Mouse (Mus musculus): Measurements from ENCODE around the gene Eftud2. TPM values are rescaled to one million over a fixed set of nuclear protein-coding genes. Genes with fewer than 3 reads are reported as not detected.

Eftud2 gene
- polyA plus RNA-seq, 1 experiment from 2014 or later: 250 TPM

DNA sequence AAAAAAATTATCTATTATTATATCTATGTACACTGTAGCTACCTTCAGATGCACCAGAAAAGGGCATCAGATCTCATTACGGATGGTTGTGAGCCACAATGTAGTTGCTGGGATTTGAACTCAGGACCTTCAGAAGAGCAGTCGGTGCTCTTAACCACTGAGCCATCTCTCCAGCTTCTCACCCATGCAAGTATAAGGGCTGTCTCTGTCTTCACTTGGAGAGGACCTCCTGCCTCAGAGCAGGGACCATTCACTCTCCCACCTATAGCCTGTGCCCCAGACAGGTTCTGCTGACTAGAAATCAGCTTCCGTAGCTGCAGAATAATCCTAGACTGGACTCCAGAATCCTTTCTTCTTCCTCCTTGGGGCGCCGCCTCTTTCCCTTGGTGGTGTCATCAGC, 21.3 kb upstream of the Eftud2 start:
- Histone ChIP-seq H3K36me3 (ENCODE audit: control insufficient read depth, insufficient read depth, low read length) (peaks cover 21% of the 10 kb centered on the region), H3K27ac (ENCODE audit: low read depth, low read length) (no peak overlapping the region), H3K9me3 (ENCODE audit: control insufficient read depth, low read length) (no peaks in the 10 kb centered on the region), H3K27me3 (ENCODE audit: control insufficient read depth, insufficient read depth, low read length) (no peaks in the 10 kb centered on the region; the same call in 1 of the 2 replicates), H3K4me1 (ENCODE audit: control insufficient read depth, insufficient read depth, low read length) (no peaks in the 10 kb centered on the region), H3K9ac (ENCODE audit: low read depth, low read length) (no peak overlapping the region), H3K4me2 (replicated peaks; ENCODE audit: low read depth, low read length) (no peak overlapping the region), H3K4me3 (ENCODE audit: low read length) (no peak overlapping the region)
- WGBS: 81% methylated on average over 5 of the region's 5 CpGs
- no peak for ATAC-seq (ENCODE audit: low FRiP score, low TSS enrichment)

DNA sequence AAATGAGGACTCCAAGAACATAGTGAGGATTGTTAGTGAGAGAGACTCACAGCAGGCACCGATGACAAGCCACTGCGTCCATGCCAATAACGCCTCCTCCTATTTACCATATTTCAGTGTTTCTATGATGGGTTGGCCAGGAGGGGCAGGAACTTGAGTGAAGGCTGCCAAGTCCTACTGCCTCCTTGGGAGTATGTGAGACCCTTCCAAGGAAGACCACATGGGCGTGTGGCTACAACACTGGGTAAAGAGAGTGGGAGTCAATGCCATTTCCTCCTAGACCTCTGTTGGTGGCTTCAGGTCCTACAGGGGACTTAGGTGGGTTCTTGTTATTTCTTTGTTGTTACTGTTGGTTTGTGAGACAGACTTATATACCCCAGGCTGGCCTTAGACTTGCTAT, 20.4 kb upstream of the Eftud2 start:
- Histone ChIP-seq H3K27ac (ENCODE audit: low read depth, low read length) (no peak overlapping the region), H3K27me3 (ENCODE audit: control insufficient read depth, insufficient read depth, low read length) (no peaks in the 10 kb centered on the region; the same call in 1 of the 2 replicates), H3K9me3 (ENCODE audit: control insufficient read depth, low read length) (no peaks in the 10 kb centered on the region), H3K4me3 (ENCODE audit: low read length) (no peak overlapping the region), H3K4me2 (replicated peaks; ENCODE audit: low read depth, low read length) (no peak overlapping the region), H3K9ac (ENCODE audit: low read depth, low read length) (no peak overlapping the region), H3K4me1 (ENCODE audit: control insufficient read depth, insufficient read depth, low read length) (no peaks in the 10 kb centered on the region), H3K36me3 (ENCODE audit: control insufficient read depth, insufficient read depth, low read length) (peaks cover 12% of the 10 kb centered on the region)
- WGBS: 59% methylated on average over 4 of the region's 4 CpGs
- ATAC-seq (ENCODE audit: low FRiP score, low TSS enrichment): no peak

DNA sequence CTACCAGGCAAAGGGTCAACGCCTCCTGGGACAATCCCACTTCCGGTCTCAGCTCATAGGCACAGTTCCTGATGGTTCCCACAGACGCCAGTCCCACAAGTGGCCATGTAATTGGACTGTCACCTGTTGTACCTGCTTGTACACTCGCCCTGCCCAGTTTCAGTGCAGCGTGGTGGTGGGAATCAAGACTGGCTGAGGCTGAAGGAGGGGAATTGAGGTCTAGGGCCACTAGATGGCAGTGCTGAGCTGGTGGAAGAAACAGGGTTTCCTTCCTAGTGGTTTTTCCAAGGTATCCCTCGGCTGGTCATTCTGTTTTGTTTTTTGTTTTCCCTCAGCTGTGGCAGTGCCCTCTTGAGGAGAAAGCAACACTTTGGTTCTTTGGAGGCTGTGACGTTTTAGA, 20.0 kb upstream of the Eftud2 start, which contains the start of gene Gfap:
Gfap (minus strand) TSS at position 150 of the 400 bp plus-strand sequence.
- Histone ChIP-seq H3K36me3 (ENCODE audit: control insufficient read depth, insufficient read depth, low read length) (peaks cover 7% of the 10 kb centered on the region), H3K9me3 (ENCODE audit: control insufficient read depth, low read length) (no peaks in the 10 kb centered on the region), H3K9ac (ENCODE audit: low read depth, low read length) (no peak within 1 kb of the TSS), H3K4me3 (ENCODE audit: low read length) (no peak within 1 kb of the TSS), H3K4me1 (ENCODE audit: control insufficient read depth, insufficient read depth, low read length) (no peaks in the 10 kb centered on the region), H3K27ac (ENCODE audit: low read depth, low read length) (no peak within 1 kb of the TSS), H3K27me3 (ENCODE audit: control insufficient read depth, insufficient read depth, low read length) (no peaks in the 10 kb centered on the region; the same call in 1 of the 2 replicates), H3K4me2 (replicated peaks; ENCODE audit: low read depth, low read length) (no peak within 1 kb of the TSS)
- peak; percentile 56; the same call in 1 of the 2 replicates for ATAC-seq (ENCODE audit: low FRiP score, low TSS enrichment)
- WGBS: 10% methylated on average over 7 of the region's 7 CpGs

DNA sequence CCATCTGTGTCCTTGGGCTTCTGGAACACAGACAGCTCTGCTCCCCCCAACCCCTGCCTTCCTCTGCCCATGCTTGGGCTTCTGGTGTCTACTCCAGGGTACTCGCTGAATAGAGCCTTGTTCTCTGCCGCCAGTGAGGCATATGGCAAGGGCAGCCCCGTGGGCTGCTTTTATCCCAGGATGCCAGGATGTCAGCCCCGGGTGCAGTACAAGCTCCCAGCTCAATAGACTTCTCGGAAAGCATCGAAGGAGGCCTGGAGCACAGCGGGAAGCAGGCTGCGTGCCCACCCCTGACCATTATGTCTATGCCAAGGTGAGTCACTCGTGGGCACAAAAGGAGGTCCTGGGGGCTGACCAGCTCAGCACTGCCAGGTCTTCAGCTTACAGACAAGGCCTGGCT, 17.6 kb upstream of the Eftud2 start:
- WGBS: 83% methylated on average over 9 of the region's 9 CpGs
- no peak overlapping the region for H3K4me3 ChIP-seq (ENCODE audit: low read length)

DNA sequence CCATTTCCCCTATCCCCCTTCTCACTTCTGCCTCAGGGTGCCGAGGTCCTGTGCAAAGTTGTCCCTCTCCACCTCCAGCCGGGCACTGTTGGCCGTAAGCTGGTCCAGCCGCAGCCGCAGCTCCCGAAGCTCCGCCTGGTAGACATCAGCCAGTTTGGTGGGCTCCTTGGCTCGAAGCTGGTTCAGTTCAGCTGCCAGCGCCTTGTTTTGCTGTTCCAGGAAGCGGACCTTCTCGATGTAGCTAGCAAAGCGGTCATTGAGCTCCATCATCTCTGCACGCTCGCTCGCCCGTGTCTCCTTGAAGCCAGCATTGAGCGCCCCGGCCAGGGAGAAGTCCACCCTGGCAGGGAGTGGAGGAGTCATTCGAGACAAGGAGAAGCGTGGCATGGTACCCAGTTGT, 15.9 kb upstream of the Eftud2 start:
- no peaks in the 10 kb centered on the region for H3K36me3 ChIP-seq (ENCODE audit: control insufficient read depth, insufficient read depth, low read length)
- H3K4me1 ChIP-seq (ENCODE audit: control insufficient read depth, insufficient read depth, low read length): peaks cover 8% of the 10 kb centered on the region; the same call in 1 of the 2 replicates
- H3K4me3 ChIP-seq (ENCODE audit: low read length): no peak overlapping the region
- no peak overlapping the region for H3K27ac ChIP-seq (ENCODE audit: low read depth, low read length)
- no peak for ATAC-seq (ENCODE audit: low FRiP score, low TSS enrichment)
- H3K4me2 ChIP-seq (replicated peaks; ENCODE audit: low read depth, low read length): no peak overlapping the region
- H3K27me3 ChIP-seq (ENCODE audit: control insufficient read depth, insufficient read depth, low read length): peaks cover 15% of the 10 kb centered on the region; the same call in 1 of the 2 replicates
- H3K9me3 ChIP-seq (ENCODE audit: control insufficient read depth, low read length): no peaks in the 10 kb centered on the region
- peak overlapping the region; percentile 4; the same call in 1 of the 2 replicates for H3K9ac ChIP-seq (ENCODE audit: low read depth, low read length)
- 65% methylated on average over 20 of the region's 20 CpGs for WGBS

More for the DNA sequence above, 17.6 kb upstream of the Eftud2 start:
- no peak overlapping the region for H3K27ac ChIP-seq (ENCODE audit: low read depth, low read length)
- H3K4me2 ChIP-seq (replicated peaks; ENCODE audit: low read depth, low read length): no peak overlapping the region
- no peak for ATAC-seq (ENCODE audit: low FRiP score, low TSS enrichment)
- H3K9ac ChIP-seq (ENCODE audit: low read depth, low read length): no peak overlapping the region
- peaks cover 15% of the 10 kb centered on the region; the same call in 1 of the 2 replicates for H3K27me3 ChIP-seq (ENCODE audit: control insufficient read depth, insufficient read depth, low read length)
- no peaks in the 10 kb centered on the region for H3K36me3 ChIP-seq (ENCODE audit: control insufficient read depth, insufficient read depth, low read length)
- no peaks in the 10 kb centered on the region for H3K9me3 ChIP-seq (ENCODE audit: control insufficient read depth, low read length)
- peaks cover 4% of the 10 kb centered on the region; the same call in 1 of the 2 replicates for H3K4me1 ChIP-seq (ENCODE audit: control insufficient read depth, insufficient read depth, low read length)

GRCm38 (mm10) chr11:102895779-102896178, 15.0 kb upstream of the Eftud2 start:
- H3K27me3 ChIP-seq (ENCODE audit: control insufficient read depth, insufficient read depth, low read length): peaks cover 15% of the 10 kb centered on the region; the same call in 1 of the 2 replicates
- no peak overlapping the region for H3K9ac ChIP-seq (ENCODE audit: low read depth, low read length)
- H3K36me3 ChIP-seq (ENCODE audit: control insufficient read depth, insufficient read depth, low read length): no peaks in the 10 kb centered on the region
- no peak overlapping the region for H3K4me2 ChIP-seq (replicated peaks; ENCODE audit: low read depth, low read length)
- WGBS: 70% methylated on average over 9 of the region's 9 CpGs
- H3K27ac ChIP-seq (ENCODE audit: low read depth, low read length): no peak overlapping the region
- ATAC-seq (ENCODE audit: low FRiP score, low TSS enrichment): no peak
- peaks cover 8% of the 10 kb centered on the region; the same call in 1 of the 2 replicates for H3K4me1 ChIP-seq (ENCODE audit: control insufficient read depth, insufficient read depth, low read length)
- no peak overlapping the region for H3K4me3 ChIP-seq (ENCODE audit: low read length)
- H3K9me3 ChIP-seq (ENCODE audit: control insufficient read depth, low read length): no peaks in the 10 kb centered on the region

DNA sequence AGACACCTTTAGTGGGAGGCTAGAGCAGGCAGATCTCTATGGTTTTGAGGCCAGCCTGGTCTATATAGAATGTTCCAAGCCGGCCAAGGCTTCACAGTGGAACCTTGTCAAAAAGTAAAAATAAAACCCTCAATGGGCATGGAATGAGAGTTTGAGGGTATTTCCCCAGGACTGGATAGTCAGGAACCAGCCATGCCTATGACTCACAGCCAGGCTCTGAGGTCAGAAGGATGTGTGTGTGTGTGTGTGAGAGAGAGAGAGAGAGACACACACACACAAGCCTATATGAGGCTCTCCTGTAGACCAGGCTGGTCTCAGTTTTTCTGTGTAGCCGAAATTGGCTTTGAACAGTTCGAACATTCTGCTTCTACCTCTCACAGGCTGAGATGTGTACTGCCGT, 13.9 kb upstream of the Eftud2 start:
- Histone ChIP-seq H3K4me1 (ENCODE audit: control insufficient read depth, insufficient read depth, low read length) (peaks cover 8% of the 10 kb centered on the region; the same call in 1 of the 2 replicates), H3K9ac (ENCODE audit: low read depth, low read length) (no peak overlapping the region; the same call in 1 of the 2 replicates), H3K9me3 (ENCODE audit: control insufficient read depth, low read length) (no peaks in the 10 kb centered on the region), H3K27ac (ENCODE audit: low read depth, low read length) (no peak overlapping the region), H3K4me3 (ENCODE audit: low read length) (no peak overlapping the region), H3K4me2 (replicated peaks; ENCODE audit: low read depth, low read length) (no peak overlapping the region), H3K27me3 (ENCODE audit: control insufficient read depth, insufficient read depth, low read length) (peaks cover 15% of the 10 kb centered on the region; the same call in 1 of the 2 replicates), H3K36me3 (ENCODE audit: control insufficient read depth, insufficient read depth, low read length) (no peaks in the 10 kb centered on the region)
- no peak for ATAC-seq (ENCODE audit: low FRiP score, low TSS enrichment)
- 91% methylated on average over 4 of the region's 4 CpGs for WGBS

DNA sequence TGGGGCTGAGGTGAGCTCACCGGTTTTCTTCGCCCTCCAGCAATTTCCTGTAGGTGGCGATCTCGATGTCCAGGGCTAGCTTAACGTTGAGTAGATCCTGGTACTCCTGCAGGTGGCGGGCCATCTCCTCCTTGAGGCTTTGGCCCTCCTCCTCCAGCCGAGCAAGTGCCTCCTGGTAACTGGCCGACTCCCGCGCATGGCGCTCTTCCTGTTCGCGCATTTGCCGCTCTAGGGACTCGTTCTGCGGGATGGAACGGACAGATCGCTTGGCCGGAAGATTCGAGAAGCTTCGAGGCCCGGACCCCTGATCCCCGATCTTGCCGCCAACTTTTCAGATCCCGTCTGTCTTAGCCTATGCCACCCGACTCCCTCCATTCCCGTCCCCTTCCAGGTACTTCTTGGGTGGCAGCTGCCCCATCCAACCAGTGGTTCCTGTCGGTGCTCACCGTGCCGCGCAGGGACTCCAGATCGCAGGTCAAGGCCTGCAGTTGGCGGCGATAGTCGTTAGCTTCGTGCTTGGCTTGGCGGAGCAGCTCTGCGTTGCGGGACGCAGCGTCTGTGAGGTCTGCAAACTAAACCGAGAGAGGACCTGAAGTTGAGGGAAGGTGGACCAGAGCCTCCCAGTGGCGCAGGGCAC, 12.3 kb upstream of the Eftud2 start:
- peaks cover 8% of the 10 kb centered on the region; the same call in 1 of the 2 replicates for H3K4me1 ChIP-seq (ENCODE audit: control insufficient read depth, insufficient read depth, low read length)
- WGBS: 2% methylated on average over 43 of the region's 43 CpGs
- H3K4me3 ChIP-seq (ENCODE audit: low read length): peak overlapping the region; percentile 39
- H3K9ac ChIP-seq (ENCODE audit: low read depth, low read length): peak overlapping the region; percentile 51; the same call in 1 of the 2 replicates
- peaks cover 15% of the 10 kb centered on the region; the same call in 1 of the 2 replicates for H3K27me3 ChIP-seq (ENCODE audit: control insufficient read depth, insufficient read depth, low read length)
- ATAC-seq (ENCODE audit: low FRiP score, low TSS enrichment): peak; percentile 83
- no peaks in the 10 kb centered on the region for H3K36me3 ChIP-seq (ENCODE audit: control insufficient read depth, insufficient read depth, low read length)
- peak overlapping the region; percentile 67 for H3K4me2 ChIP-seq (replicated peaks; ENCODE audit: low read depth, low read length)
- H3K27ac ChIP-seq (ENCODE audit: low read depth, low read length): no peak overlapping the region
- no peaks in the 10 kb centered on the region for H3K9me3 ChIP-seq (ENCODE audit: control insufficient read depth, low read length)

- Histone ChIP-seq H3K27ac (ENCODE audit: low read depth, low read length) (no peak overlapping the region), H3K4me2 (replicated peaks; ENCODE audit: low read depth, low read length) (no peak overlapping the region), H3K27me3 (ENCODE audit: control insufficient read depth, insufficient read depth, low read length) (peaks cover 15% of the 10 kb centered on the region; the same call in 1 of the 2 replicates), H3K4me1 (ENCODE audit: control insufficient read depth, insufficient read depth, low read length) (peaks cover 8% of the 10 kb centered on the region; the same call in 1 of the 2 replicates), H3K36me3 (ENCODE audit: control insufficient read depth, insufficient read depth, low read length) (no peaks in the 10 kb centered on the region), H3K9me3 (ENCODE audit: control insufficient read depth, low read length) (no peaks in the 10 kb centered on the region), H3K4me3 (ENCODE audit: low read length) (no peak overlapping the region), H3K9ac (ENCODE audit: low read depth, low read length) (no peak overlapping the region)
- no peak for ATAC-seq (ENCODE audit: low FRiP score, low TSS enrichment)
- WGBS: 64% methylated on average over 5 of the region's 5 CpGs
These were observed 9.3 kb upstream of the Eftud2 start for GRCm38 (mm10) chr11:102890096-102890495.
